ENCODE assay signal across 25 mouse cellular contexts in genomic region chr5:126440516-126440915, GRCm38 (mm10).
DNase-seq lines count a peak whose midpoint lies in the region; TF ChIP-seq lines count a peak whose summit lies in the region.
"Had no signal": no experiment of that assay in that cellular context is flagged by ENCODE, and none has a peak within 500 bp of the region (broad histone marks: within the 10 kb centered on the region; RNA-seq: fewer than 3 reads in every experiment).

No protein-coding gene starts in this region.

- no peak for TF ChIP-seq EP300 in heart, adult 2 months (IDR thresholded peaks at IDR 0.05; ENCODE audit: insufficient read depth, low read depth, low read length)

- H3K27me3 ChIP-seq in heart, adult 2 months (ENCODE audit: control insufficient read depth, insufficient read depth, low read length) = no peaks in the 10 kb centered on the region
- H3K27me3 ChIP-seq: forebrain, embryonic 12.5 days; hindbrain, embryonic 15.5 days; limb, embryonic 12.5 days; lung, embryonic 15.5 days had no signal

- no peak overlapping the region for H3K4me3 ChIP-seq in heart, adult 2 months
- H3K4me3 ChIP-seq: erythroblast, embryonic 14.5 days; forebrain, embryonic 12.5 days; hindbrain, embryonic 10.5 days; hindbrain, embryonic 15.5 days; left cerebral cortex, adult 2 months; limb, embryonic 12.5 days; lung, embryonic 15.5 days; midbrain, embryonic 10.5 days had no signal

- intact Hi-C loops in heart, adult 2 months (cut with DNase I) = no loop called here

- H3K79me2 ChIP-seq in heart, adult 2 months (replicated peaks; ENCODE audit: control insufficient read depth, insufficient read depth, low read length) = no peaks in the 10 kb centered on the region

- no peak for TF ChIP-seq CTCF in heart, adult 2 months (IDR thresholded peaks at IDR 0.05)

- H3K9ac ChIP-seq in heart, adult 2 months (ENCODE audit: low read depth, low read length) = no peak overlapping the region
- H3K9ac ChIP-seq: forebrain, embryonic 12.5 days; hindbrain, embryonic 15.5 days; limb, embryonic 12.5 days; lung, embryonic 15.5 days had no signal

- no peaks in the 10 kb centered on the region for H3K36me3 ChIP-seq in heart, adult 2 months (ENCODE audit: control insufficient read depth, insufficient read depth, low read length)
- H3K36me3 ChIP-seq: forebrain, embryonic 12.5 days; hindbrain, embryonic 10.5 days; hindbrain, embryonic 15.5 days; limb, embryonic 12.5 days; lung, embryonic 15.5 days; midbrain, embryonic 10.5 days had no signal

- no peak for TF ChIP-seq POLR2A in heart, adult 2 months (IDR thresholded peaks at IDR 0.05; ENCODE audit: insufficient read depth, low read depth, low read length)

- no peak overlapping the region for H3K27ac ChIP-seq in heart, adult 2 months
- H3K27ac ChIP-seq: forebrain, embryonic 12.5 days; hindbrain, embryonic 10.5 days; hindbrain, embryonic 15.5 days; limb, embryonic 12.5 days; lung, embryonic 15.5 days; midbrain, embryonic 10.5 days; stomach, postnatal 0 days had no signal

- peak; percentile 33 to 38 for DNase-seq in layer of hippocampus, adult 8-10 months (ENCODE audit: low spot score in 2 of 2)
- DNase-seq in layer of hippocampus, postnatal 10 days (ENCODE audit: low spot score in 2 of 2) = no peak
- DNase-seq in brain, adult 2 months (ENCODE audit: low read depth, low spot score) = peak; percentile 70
- peak; percentile 11 for DNase-seq in layer of hippocampus, adult 9-10 months (ENCODE audit: low spot score)
- DNase-seq in right cerebral cortex, postnatal 14 days = peak; percentile 5
- no peak for DNase-seq in embryo, embryonic 10.5 days (ENCODE audit: low spot score)
- no peak for DNase-seq in heart, adult 2 months
- DNase-seq: adrenal gland, postnatal 25 days; B cell, adult 2 months; cerebellum, adult 18-20 months; cerebellum, postnatal 10 days; heart, postnatal 14 days; kidney, adult 18-20 months; kidney, postnatal 36 days; thymus, adult 2 months; thymus, postnatal 36 days had no signal

- 76% methylated on average over 1 of the region's 1 CpGs for WGBS in heart, adult 2 months

- no peaks in the 10 kb centered on the region for H3K4me1 ChIP-seq in heart, adult 2 months (ENCODE audit: control insufficient read depth, insufficient read depth, low read length)
- H3K4me1 ChIP-seq: forebrain, embryonic 12.5 days; hindbrain, embryonic 10.5 days; hindbrain, embryonic 15.5 days; limb, embryonic 12.5 days; lung, embryonic 15.5 days; midbrain, embryonic 10.5 days had no signal

Comparison
In these comparisons a context has a peak if more than half of its experiments do, and no peak if none do; other contexts are left out.
1. DNase-seq: peak in layer of hippocampus, adult 8-10 months (2 of 2), brain, adult 2 months (single experiment), layer of hippocampus, adult 9-10 months (single experiment) and right cerebral cortex, postnatal 14 days (single experiment); none in layer of hippocampus, postnatal 10 days (0 of 2), embryo, embryonic 10.5 days (single experiment) and heart, adult 2 months (0 of 2).